Mouse (Mus musculus): ENCODE data around the gene Ash1l. TPM values are rescaled to one million over a fixed set of nuclear protein-coding genes. Genes with fewer than 3 reads are reported as not detected.
"Not testable (repeated sequence)": the region's sequence is repeated elsewhere in the genome, so short reads cannot be mapped to it uniquely, and the experiment has no call there.

Ash1l gene
- polyA plus RNA-seq, 1 experiment = 14.2 TPM

DNA sequence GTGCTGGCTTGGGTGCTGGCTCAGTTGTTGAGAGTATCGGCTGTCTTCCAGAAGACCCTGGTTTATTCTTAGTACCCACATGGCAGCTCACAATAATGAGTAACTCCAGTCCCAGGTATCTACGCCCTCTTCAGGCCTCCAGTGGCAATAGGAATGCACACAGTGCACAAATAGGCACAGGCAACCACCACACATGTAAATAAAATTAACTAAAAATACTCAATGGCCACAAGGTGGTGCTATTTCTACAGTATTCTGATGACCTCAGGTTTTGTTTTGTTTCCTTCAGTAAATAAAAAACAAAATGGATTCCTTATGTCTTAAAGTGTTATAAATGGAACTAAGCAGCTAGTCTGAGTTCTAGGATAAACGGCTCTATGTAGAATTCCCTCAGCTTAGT lies 10.7 kb upstream of the Ash1l start:
- no peak overlapping the region for H3K27ac ChIP-seq (replicated peaks; ENCODE audit: low read depth, low read length)
- H3K4me3 ChIP-seq (ENCODE audit: insufficient read depth, low read depth, low read length) = no peak overlapping the region

DNA sequence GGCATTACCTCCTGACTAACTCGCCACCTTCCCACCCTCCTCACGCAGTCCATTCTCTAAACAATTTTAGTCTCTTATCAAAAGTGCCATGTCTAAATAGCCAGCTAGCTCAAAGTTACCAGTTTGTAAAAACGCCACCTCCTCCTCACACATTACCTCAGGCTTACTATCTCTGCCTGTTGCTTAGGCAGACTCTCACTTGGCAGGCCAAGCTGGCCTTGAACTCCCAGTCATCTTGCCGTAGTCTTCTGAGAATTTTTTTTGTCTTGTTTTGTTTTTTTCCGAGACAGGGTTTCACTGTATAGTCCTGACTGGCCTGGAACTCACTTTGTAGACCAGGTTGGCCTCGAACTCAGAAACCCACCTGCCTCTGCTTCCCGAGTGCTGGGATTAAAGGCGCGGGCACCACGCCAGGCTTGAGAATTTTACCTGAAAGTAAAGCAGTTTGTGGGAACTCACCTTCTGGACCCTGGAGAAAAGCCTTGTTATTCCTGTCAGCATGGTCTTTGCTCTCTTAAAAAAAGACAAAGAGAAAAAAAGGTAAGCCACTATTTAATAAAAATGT lies 8.0 kb upstream of the Ash1l start:
- Histone ChIP-seq H3K4me3 (ENCODE audit: insufficient read depth, low read depth, low read length) (no peak overlapping the region), H3K4me1 (ENCODE audit: control insufficient read depth, insufficient read depth, insufficient read length, low read length) (no peaks in the 10 kb centered on the region), H3K27ac (replicated peaks; ENCODE audit: low read depth, low read length) (no peak overlapping the region)

More for the DNA sequence above, 10.7 kb upstream of the Ash1l start:
- H3K4me1 ChIP-seq (ENCODE audit: control insufficient read depth, insufficient read depth, insufficient read length, low read length) = no peaks in the 10 kb centered on the region

DNA sequence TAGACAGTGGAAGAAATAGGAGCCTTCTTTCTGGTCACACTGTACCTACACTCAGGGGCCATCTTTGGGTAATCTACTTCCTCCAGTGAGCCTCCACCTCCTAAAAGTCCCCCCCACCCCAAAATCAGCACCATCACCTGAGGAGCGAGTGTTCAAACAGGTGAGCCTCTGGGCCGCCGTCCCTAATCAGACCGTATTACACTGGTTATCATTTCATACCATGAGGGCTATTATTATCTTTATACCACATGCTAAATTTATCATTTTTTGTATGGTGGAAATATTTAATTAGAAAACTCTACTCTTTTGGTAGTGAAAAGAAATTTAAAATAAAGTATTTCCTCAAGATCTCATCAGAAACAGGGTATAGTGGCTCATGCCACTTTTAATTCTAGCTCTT lies 6.3 kb upstream of the Ash1l start:
- no peaks in the 10 kb centered on the region for H3K4me1 ChIP-seq (ENCODE audit: control insufficient read depth, insufficient read depth, insufficient read length, low read length)
- no peak overlapping the region for H3K27ac ChIP-seq (replicated peaks; ENCODE audit: low read depth, low read length)
- H3K4me3 ChIP-seq (ENCODE audit: insufficient read depth, low read depth, low read length) = no peak overlapping the region

DNA sequence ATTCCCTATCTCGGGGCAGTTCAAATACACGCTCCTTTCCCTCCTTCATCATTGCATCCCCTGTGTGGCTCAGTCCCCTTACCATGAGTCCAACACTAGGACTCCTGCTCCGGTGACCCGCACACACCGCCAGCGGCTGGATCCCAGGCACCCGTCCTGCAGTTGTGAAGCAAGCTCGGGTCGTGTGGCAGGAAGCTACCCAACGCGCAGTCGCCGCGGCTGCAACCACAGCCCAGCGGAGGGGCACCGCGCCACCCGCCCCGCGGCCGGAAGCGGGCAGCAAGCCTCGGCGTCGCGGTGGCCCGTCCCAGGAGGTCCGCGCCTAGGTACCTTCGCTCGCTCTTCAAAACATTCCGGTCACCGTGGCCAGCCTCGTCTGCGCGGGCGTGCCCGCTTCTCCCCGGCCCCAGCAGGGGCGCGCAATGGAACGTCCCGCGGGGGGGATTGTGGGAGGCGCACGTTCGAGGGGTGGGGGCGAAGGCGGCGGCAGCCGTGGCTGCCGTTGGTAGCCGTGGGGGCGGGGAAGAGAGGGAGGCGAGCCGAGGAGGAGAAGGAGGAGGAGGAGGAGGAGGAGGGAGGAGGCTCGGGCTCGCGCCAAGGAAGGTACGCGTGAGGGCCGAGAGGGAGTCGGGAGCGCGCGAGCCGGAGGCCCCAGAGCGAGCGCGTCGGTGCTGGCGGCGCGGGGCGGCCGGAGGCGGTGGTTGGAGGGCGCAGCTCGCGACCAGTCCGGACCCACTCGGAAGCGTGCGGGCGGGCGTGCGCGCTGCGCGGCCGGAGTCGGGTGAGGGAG lies 441 bp upstream of the Ash1l start:
- H3K4me3 ChIP-seq (ENCODE audit: insufficient read depth, low read depth, low read length) = peak overlapping the region; percentile 82
- H3K4me1 ChIP-seq (ENCODE audit: control insufficient read depth, insufficient read depth, insufficient read length, low read length) = no peaks in the 10 kb centered on the region
- H3K27ac ChIP-seq (replicated peaks; ENCODE audit: low read depth, low read length) = peak overlapping the region; percentile 92

DNA sequence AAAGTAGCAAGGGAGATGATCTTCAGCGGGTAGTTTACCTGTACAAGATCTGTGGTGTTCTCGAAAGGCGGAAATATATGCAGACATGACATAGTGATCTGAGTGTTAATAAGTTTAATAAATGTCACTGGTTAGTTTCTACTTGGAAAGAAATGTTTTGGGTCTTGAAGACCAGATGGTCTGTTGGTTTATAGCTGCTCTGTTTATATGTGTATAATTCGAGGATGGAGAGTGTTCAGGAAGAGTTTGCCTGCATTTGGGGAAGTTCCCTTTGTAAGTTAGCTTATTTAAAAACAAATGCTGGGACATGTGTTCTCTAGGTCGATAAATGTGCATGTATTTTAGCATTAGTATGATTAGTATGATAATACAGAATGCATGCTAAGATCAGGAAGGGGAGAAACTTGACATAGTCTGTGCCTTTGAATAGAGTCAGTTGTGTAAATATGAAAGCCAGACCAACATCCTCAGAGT lies 942 bp downstream of the Ash1l start:
- peak overlapping the region; percentile 99 for H3K27ac ChIP-seq (replicated peaks; ENCODE audit: low read depth, low read length)
- no peaks in the 10 kb centered on the region for H3K4me1 ChIP-seq (ENCODE audit: control insufficient read depth, insufficient read depth, insufficient read length, low read length)
- H3K4me3 ChIP-seq (ENCODE audit: insufficient read depth, low read depth, low read length) = peak overlapping the region; percentile 97

DNA sequence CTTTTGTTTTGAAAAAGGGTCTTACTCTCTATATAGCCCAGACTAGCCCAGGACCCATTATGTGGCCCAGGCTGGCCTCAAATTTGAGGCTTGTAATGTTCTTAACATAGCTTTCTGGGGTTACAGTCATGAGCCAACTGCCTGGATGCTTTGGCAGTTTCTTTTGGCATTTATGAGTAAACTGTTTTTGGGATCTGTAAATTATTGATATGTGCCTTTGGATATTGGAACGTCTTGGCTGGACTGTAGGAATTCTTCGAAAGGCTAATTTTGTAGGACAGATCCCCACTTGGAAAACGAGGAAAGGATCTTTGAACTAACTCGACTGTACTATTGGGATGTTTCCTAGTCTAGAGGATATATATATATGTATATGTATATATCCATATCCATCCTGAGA lies 2.8 kb downstream of the Ash1l start:
- Histone ChIP-seq H3K4me1 (ENCODE audit: control insufficient read depth, insufficient read depth, insufficient read length, low read length) (no peaks in the 10 kb centered on the region; the same call in 1 of the 2 replicates), H3K27ac (replicated peaks; ENCODE audit: low read depth, low read length) (no peak overlapping the region), H3K4me3 (ENCODE audit: insufficient read depth, low read depth, low read length) (no peak overlapping the region)

DNA sequence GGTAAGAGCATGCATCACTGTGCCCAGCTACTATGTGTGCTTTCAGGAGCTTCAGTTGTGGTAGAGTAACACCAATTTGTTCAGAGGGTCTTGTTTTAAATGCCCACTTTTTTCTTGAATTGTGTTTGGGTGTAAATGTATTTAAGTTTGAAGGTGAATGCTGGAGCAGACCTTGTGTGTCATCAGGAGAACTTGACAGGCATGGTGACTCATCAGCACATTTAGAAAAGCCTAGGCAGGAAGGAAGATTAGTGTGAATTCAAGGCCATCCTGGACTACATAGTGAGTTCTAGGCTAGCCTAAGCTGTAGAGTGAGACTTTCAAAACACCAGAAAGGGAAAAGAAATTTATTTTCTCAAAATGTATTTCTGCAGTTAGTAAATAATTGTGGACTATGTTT lies 3.3 kb downstream of the Ash1l start:
- peaks cover 1% of the 10 kb centered on the region; the same call in 1 of the 2 replicates for H3K4me1 ChIP-seq (ENCODE audit: control insufficient read depth, insufficient read depth, insufficient read length, low read length)
- H3K27ac ChIP-seq (replicated peaks; ENCODE audit: low read depth, low read length) = no peak overlapping the region
- no peak overlapping the region for H3K4me3 ChIP-seq (ENCODE audit: insufficient read depth, low read depth, low read length)

DNA sequence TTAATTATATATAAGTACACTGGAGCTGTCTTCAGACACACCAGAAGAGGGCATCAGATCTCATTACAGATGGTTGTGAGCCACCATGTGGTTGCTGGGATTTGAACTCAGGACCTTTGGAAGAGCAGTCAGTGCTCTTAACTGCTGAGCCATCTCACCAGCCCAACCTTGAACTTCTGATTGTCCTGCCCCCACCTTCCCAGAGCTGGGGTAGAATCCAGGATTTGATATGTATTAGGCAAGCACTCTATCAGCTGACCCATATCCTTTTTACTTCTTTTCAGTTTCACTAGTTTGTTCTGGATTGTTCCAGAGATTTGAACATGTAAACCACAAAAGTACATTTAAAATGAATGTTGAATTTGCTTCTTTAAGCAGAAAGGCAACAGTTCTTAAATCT lies 12.8 kb downstream of the Ash1l start:
- not testable (repeated sequence) for H3K27ac ChIP-seq (replicated peaks; ENCODE audit: low read depth, low read length); H3K4me3 ChIP-seq (ENCODE audit: insufficient read depth, low read depth, low read length)

DNA sequence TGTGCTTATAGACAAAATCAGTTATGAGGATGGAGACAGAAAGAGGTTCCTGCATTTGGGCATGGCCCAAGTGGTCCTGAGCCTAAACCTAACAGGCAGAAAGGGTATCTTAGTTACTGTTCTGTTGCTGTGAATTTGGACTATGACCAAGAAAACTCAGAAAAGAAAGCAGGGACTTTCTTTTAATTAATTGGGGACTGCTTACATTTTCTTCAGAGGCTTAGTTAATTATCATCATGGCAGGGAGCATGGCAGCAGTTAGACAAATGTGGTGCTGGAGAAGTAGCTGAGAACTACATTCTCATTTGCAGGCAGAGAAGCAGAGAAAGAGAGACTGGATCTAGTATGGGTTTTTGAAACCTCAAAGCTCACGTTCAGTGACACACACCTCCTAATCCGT lies 24.6 kb downstream of the Ash1l start:
- peaks cover 2% of the 10 kb centered on the region; the same call in 1 of the 2 replicates for H3K4me1 ChIP-seq (ENCODE audit: control insufficient read depth, insufficient read depth, insufficient read length, low read length)
- H3K4me3 ChIP-seq (ENCODE audit: insufficient read depth, low read depth, low read length) = no peak overlapping the region
- no peak overlapping the region for H3K27ac ChIP-seq (replicated peaks; ENCODE audit: low read depth, low read length)

More for the DNA sequence above, 12.8 kb downstream of the Ash1l start:
- H3K4me1 ChIP-seq (ENCODE audit: control insufficient read depth, insufficient read depth, insufficient read length, low read length) = not testable (repeated sequence)

DNA sequence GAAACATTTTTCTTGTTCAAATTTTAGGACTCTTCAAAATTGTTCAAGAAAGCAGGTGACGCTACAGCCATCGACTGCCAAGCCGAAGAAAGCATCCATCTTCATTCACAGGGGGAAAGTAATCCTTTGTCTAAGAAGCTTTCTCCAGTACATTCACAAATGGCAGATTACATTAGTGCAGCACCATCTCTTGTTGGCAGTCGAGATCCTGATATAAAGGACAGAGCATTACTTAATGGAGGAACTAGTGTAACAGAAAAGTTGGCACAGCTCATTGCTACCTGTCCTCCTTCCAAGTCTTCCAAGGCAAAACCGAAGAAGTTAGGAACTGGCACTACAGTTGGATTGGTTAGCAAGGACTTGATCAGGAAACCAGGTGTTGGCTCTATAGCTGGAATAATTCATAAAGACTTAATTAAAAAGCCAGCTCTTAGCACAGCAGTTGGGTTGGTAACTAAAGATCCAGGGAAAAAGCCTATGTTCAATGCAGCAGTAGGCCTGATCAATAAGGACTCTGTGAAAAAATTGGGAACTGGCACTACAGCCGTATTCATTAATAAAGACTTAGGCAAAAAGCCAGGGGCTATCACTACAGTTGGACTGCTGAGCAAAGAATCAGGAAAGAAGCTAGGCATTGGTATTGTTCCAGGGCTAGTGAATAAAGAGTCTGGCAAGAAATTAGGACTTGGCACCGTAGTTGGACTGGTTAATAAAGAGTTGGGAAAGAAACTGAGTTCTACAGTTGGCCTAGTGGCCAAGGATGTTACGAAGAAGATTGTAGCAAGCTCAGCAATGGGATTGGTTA lies 31.0 kb downstream of the Ash1l start:
- Histone ChIP-seq H3K27ac (replicated peaks; ENCODE audit: low read depth, low read length) (no peak overlapping the region), H3K4me1 (ENCODE audit: control insufficient read depth, insufficient read depth, insufficient read length, low read length) (no peaks in the 10 kb centered on the region), H3K4me3 (ENCODE audit: insufficient read depth, low read depth, low read length) (no peak overlapping the region)

DNA sequence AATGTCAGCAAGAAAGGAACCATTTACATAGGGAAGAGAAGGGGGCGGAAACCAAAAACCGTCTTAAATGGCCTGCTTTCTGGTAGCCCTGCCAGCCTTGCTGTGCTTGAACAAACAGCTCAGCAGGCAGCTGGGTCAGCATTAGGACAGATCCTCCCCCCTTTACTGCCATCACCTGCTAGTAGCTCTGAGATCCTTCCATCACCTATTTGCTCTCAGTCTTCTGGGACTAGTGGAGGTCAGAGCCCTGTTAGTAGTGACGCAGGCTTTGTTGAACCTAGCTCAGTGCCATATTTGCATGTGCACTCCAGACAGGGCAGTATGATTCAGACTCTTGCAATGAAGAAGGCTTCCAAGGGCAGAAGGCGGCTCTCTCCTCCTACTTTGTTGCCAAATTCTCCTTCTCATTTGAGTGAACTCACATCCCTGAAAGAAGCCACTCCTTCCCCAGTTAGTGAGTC lies 33.5 kb downstream of the Ash1l start:
- no peak overlapping the region for H3K27ac ChIP-seq (replicated peaks; ENCODE audit: low read depth, low read length)
- no peaks in the 10 kb centered on the region for H3K4me1 ChIP-seq (ENCODE audit: control insufficient read depth, insufficient read depth, insufficient read length, low read length)
- H3K4me3 ChIP-seq (ENCODE audit: insufficient read depth, low read depth, low read length) = no peak overlapping the region

DNA sequence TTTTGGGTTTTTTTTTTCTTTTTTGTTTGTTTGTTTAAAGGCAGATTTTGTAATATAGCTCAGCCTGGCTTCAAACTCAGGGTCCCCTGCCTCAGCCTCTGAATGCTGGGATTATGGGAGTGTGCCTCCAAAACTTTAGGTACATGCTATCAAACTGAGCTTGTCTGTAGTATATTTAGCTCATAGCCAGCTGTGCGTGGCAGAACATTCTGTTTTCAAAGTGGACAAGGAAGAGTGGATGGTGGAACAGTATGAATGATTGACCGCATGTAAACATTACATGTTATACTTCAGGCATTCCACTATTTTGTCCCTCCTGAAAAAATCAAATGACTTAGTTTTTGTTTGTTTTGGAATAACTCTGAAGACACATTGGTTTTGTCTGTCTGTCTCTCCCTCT lies 42.4 kb downstream of the Ash1l start:
- peak overlapping the region; percentile 1; the same call in 1 of the 2 replicates for H3K27ac ChIP-seq (replicated peaks; ENCODE audit: low read depth, low read length)
- H3K4me3 ChIP-seq (ENCODE audit: insufficient read depth, low read depth, low read length) = no peak overlapping the region
- no peaks in the 10 kb centered on the region for H3K4me1 ChIP-seq (ENCODE audit: control insufficient read depth, insufficient read depth, insufficient read length, low read length)

DNA sequence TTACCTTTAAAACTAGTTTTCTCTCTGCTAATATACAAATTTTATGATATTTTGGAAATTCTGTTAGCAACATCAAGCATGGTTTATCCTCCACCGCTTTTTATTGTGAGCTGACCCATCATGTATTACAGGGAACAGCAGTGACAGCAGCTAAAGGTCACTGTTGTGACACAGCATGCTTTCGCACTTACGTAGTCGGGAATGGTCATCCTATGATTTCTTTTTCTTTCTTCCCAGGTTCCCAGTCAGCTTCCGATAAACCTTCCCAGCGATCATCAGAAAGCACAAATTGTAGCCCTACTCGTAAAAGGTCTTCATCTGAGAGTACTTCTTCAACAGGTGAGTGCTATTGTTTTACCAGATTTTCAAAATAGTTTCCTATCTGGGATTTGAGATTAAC lies 51.1 kb downstream of the Ash1l start:
- H3K4me1 ChIP-seq (ENCODE audit: control insufficient read depth, insufficient read depth, insufficient read length, low read length) = no peaks in the 10 kb centered on the region
- no peak overlapping the region for H3K27ac ChIP-seq (replicated peaks; ENCODE audit: low read depth, low read length)
- H3K4me3 ChIP-seq (ENCODE audit: insufficient read depth, low read depth, low read length) = no peak overlapping the region

DNA sequence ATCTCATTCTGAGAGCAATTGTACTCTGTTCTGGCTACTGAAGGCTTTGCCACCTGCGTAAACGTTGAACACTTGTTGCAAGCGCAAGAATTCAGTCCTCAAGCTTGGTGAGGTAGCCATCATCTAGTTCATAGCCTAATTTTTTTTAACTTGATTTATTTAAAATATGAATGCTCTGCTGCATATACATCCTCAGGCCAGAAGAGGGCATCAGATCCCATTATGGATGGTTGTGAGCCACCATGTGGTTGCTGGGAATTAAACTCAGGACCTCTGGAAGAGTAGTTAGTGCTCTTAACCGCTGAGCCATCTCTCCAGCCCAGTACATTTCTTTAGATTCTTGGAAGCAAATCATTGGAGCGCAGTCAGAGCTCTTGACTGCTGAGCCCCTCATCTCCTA lies 80.5 kb downstream of the Ash1l start:
- H3K4me1 ChIP-seq (ENCODE audit: control insufficient read depth, insufficient read depth, insufficient read length, low read length) = not testable (repeated sequence)

DNA sequence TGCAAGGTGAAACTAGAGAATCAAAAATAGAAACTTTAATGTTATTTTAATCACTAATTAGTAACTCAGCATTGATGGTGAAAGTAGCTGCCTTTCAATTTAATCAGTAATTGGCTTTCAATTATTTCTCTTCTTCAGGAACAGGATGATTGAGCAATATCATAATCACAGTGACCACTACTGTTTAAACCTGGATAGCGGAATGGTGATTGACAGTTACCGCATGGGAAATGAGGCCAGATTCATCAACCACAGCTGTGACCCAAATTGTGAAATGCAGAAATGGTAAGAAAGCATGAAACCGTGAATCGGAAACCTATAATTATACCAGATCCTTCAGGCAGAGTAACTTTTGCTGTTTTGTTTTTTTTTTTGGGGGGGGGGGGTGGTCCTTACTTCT lies 92.9 kb downstream of the Ash1l start:
- no peaks in the 10 kb centered on the region for H3K4me1 ChIP-seq (ENCODE audit: control insufficient read depth, insufficient read depth, insufficient read length, low read length)
- no peak overlapping the region for H3K4me3 ChIP-seq (ENCODE audit: insufficient read depth, low read depth, low read length)
- H3K27ac ChIP-seq (replicated peaks; ENCODE audit: low read depth, low read length) = no peak overlapping the region

More for the DNA sequence above, 80.5 kb downstream of the Ash1l start:
- H3K27ac ChIP-seq (replicated peaks; ENCODE audit: low read depth, low read length); H3K4me3 ChIP-seq (ENCODE audit: insufficient read depth, low read depth, low read length): not testable (repeated sequence)
